Mouse (Mus musculus): ENCODE measurements around the gene Chrnb2. TPM values are rescaled to one million over a fixed set of nuclear protein-coding genes. Genes with fewer than 3 reads are reported as not detected.

Gene Chrnb2
- polyA plus RNA-seq, 1 experiment from 2014 or later = 0.95 TPM

- peak; percentile 78 for TF ChIP-seq CTCF (IDR thresholded peaks at IDR 0.05; ENCODE audit: low read depth)
- peak within 1 kb of the TSS; percentile 82 for H3K9ac ChIP-seq (ENCODE audit: low read depth, low read length)
- H3K27me3 ChIP-seq (replicated peaks; ENCODE audit: control insufficient read depth, insufficient read depth, low read length) = no peaks in the 10 kb centered on the region
- peak; percentile 76 for ATAC-seq
- H3K4me2 ChIP-seq (replicated peaks; ENCODE audit: low read depth) = peak within 1 kb of the TSS; percentile 97
- H3K27ac ChIP-seq (ENCODE audit: low read depth, low read length) = no peak within 1 kb of the TSS; the same call in 1 of the 2 replicates
- H3K4me3 ChIP-seq (ENCODE audit: low read depth, low read length) = peak within 1 kb of the TSS; percentile 88
- no peaks in the 10 kb centered on the region for H3K9me3 ChIP-seq (ENCODE audit: control insufficient read depth)
- H3K4me1 ChIP-seq (replicated peaks; ENCODE audit: control insufficient read depth, insufficient read depth, low read length) = 0 out of 2 replicates have a peak, but pooled peaks cover 3% of the 10 kb centered on the region
- WGBS = 5% methylated on average over 28 of the region's 28 CpGs
- no peaks in the 10 kb centered on the region for H3K36me3 ChIP-seq (ENCODE audit: control insufficient read depth, insufficient read depth)
Observed at GRCm38 (mm10) chr3:89714359-89715206, 49.8 kb downstream of the Chrnb2 start, which contains the start of gene Adar. TSS of gene Adar (plus strand) at chr3:89715022.

- no peak for TF ChIP-seq CTCF (IDR thresholded peaks at IDR 0.05; ENCODE audit: low read depth)
- Histone ChIP-seq H3K9me3 (ENCODE audit: control insufficient read depth) (no peaks in the 10 kb centered on the region), H3K36me3 (ENCODE audit: control insufficient read depth, insufficient read depth) (no peaks in the 10 kb centered on the region), H3K27me3 (replicated peaks; ENCODE audit: control insufficient read depth, insufficient read depth, low read length) (no peaks in the 10 kb centered on the region), H3K9ac (ENCODE audit: low read depth, low read length) (no peak overlapping the region), H3K4me1 (replicated peaks; ENCODE audit: control insufficient read depth, insufficient read depth, low read length) (no peaks in the 10 kb centered on the region), H3K4me2 (replicated peaks; ENCODE audit: low read depth) (no peak overlapping the region), H3K27ac (ENCODE audit: low read depth, low read length) (no peak overlapping the region), H3K4me3 (ENCODE audit: low read depth, low read length) (no peak overlapping the region)
- no peak for ATAC-seq
- 78% methylated on average over 6 of the region's 6 CpGs for WGBS
Observed at GRCm38 (mm10) chr3:89704064-89704463, 60.4 kb downstream of the Chrnb2 start.

- WGBS = 33% methylated on average over 3 of the region's 3 CpGs
- no peak overlapping the region for H3K27ac ChIP-seq (ENCODE audit: low read depth, low read length)
- no peak overlapping the region for H3K4me3 ChIP-seq (ENCODE audit: low read depth, low read length)
- TF ChIP-seq CTCF (IDR thresholded peaks at IDR 0.05; ENCODE audit: low read depth) = no peak
- H3K4me2 ChIP-seq (replicated peaks; ENCODE audit: low read depth) = no peak overlapping the region
- no peaks in the 10 kb centered on the region for H3K36me3 ChIP-seq (ENCODE audit: control insufficient read depth, insufficient read depth)
- no peaks in the 10 kb centered on the region for H3K9me3 ChIP-seq (ENCODE audit: control insufficient read depth)
- H3K27me3 ChIP-seq (replicated peaks; ENCODE audit: control insufficient read depth, insufficient read depth, low read length) = no peaks in the 10 kb centered on the region
- no peak overlapping the region for H3K9ac ChIP-seq (ENCODE audit: low read depth, low read length)
- H3K4me1 ChIP-seq (replicated peaks; ENCODE audit: control insufficient read depth, insufficient read depth, low read length) = no peaks in the 10 kb centered on the region
- ATAC-seq = no peak
Observed at GRCm38 (mm10) chr3:89703596-89703995, 60.8 kb downstream of the Chrnb2 start.

- Histone ChIP-seq H3K9ac (ENCODE audit: low read depth, low read length) (no peak overlapping the region), H3K4me2 (replicated peaks; ENCODE audit: low read depth) (no peak overlapping the region), H3K36me3 (ENCODE audit: control insufficient read depth, insufficient read depth) (no peaks in the 10 kb centered on the region), H3K4me3 (ENCODE audit: low read depth, low read length) (no peak overlapping the region), H3K27me3 (replicated peaks; ENCODE audit: control insufficient read depth, insufficient read depth, low read length) (no peaks in the 10 kb centered on the region), H3K9me3 (ENCODE audit: control insufficient read depth) (no peaks in the 10 kb centered on the region), H3K27ac (ENCODE audit: low read depth, low read length) (no peak overlapping the region), H3K4me1 (replicated peaks; ENCODE audit: control insufficient read depth, insufficient read depth, low read length) (no peaks in the 10 kb centered on the region)
- 73% methylated on average over 11 of the region's 11 CpGs for WGBS
- no peak for ATAC-seq
- no peak for TF ChIP-seq CTCF (IDR thresholded peaks at IDR 0.05; ENCODE audit: low read depth)
Observed at GRCm38 (mm10) chr3:89700461-89700860, 64.0 kb downstream of the Chrnb2 start.

- no peaks in the 10 kb centered on the region for H3K36me3 ChIP-seq (ENCODE audit: control insufficient read depth, insufficient read depth)
- no peaks in the 10 kb centered on the region for H3K4me1 ChIP-seq (replicated peaks; ENCODE audit: control insufficient read depth, insufficient read depth, low read length)
- H3K27ac ChIP-seq (ENCODE audit: low read depth, low read length) = no peak overlapping the region
- ATAC-seq = no peak
- H3K4me2 ChIP-seq (replicated peaks; ENCODE audit: low read depth) = no peak overlapping the region
- WGBS = 97% methylated on average over 1 of the region's 1 CpGs
- H3K9ac ChIP-seq (ENCODE audit: low read depth, low read length) = no peak overlapping the region
- H3K27me3 ChIP-seq (replicated peaks; ENCODE audit: control insufficient read depth, insufficient read depth, low read length) = no peaks in the 10 kb centered on the region
- no peak for TF ChIP-seq CTCF (IDR thresholded peaks at IDR 0.05; ENCODE audit: low read depth)
- H3K9me3 ChIP-seq (ENCODE audit: control insufficient read depth) = no peaks in the 10 kb centered on the region
- H3K4me3 ChIP-seq (ENCODE audit: low read depth, low read length) = no peak overlapping the region
Observed at GRCm38 (mm10) chr3:89698958-89699357, 65.5 kb downstream of the Chrnb2 start.

Other genes with a start within 250 kb of the Chrnb2 start
- 4.6 TPM in 2 replicates for gene Kcnn3, start 244.5 kb downstream of the Chrnb2 start, polyA plus RNA-seq (2015; fragmentation: Nextera tagmentation; extraction: Ambion mirVana)
- gene Adar, start 49.6 kb downstream of the Chrnb2 start, polyA plus RNA-seq (2015; fragmentation: Nextera tagmentation; extraction: Ambion mirVana) = 10.3 and 11.0 TPM in 2 replicates
- gene Ube2q1, start 9.0 kb upstream of the Chrnb2 start, polyA plus RNA-seq (2015; fragmentation: Nextera tagmentation; extraction: Ambion mirVana) = 22.1 and 23.7 TPM in 2 replicates
- 1.6 and 1.8 TPM in 2 replicates for gene She, start 66.7 kb upstream of the Chrnb2 start, polyA plus RNA-seq (2015; fragmentation: Nextera tagmentation; extraction: Ambion mirVana)
- 2.8 and 3.2 TPM in 2 replicates for gene Il6ra, start 148.6 kb upstream of the Chrnb2 start, polyA plus RNA-seq (2015; fragmentation: Nextera tagmentation; extraction: Ambion mirVana)
- gene Atp8b2, start 198.9 kb upstream of the Chrnb2 start, polyA plus RNA-seq (2015; fragmentation: Nextera tagmentation; extraction: Ambion mirVana) = 2.4 TPM in 2 replicates
- 64.0 and 65.1 TPM in 2 replicates for gene Hax1, start 234.1 kb upstream of the Chrnb2 start, polyA plus RNA-seq (2015; fragmentation: Nextera tagmentation; extraction: Ambion mirVana)